Mouse (Mus musculus) CH12.LX (cell line): Measurements from ENCODE around the gene Harbi1. TPM values are rescaled to one million over a fixed set of nuclear protein-coding genes. Genes with fewer than 3 reads are reported as not detected.

Experiments
- DNase-seq: peaks from one replicate; pipeline ENCODE4 v3.0.0-alpha.2; 2013; ENCODE audit errors: extremely low read depth
- H3K27ac ChIP-seq: 2 replicates; pipeline ENCODE4 v1.5.1; 2012; ENCODE audit warnings: low read depth, mild to moderate bottlenecking, control low read depth, moderate library complexity; ENCODE audit not compliant: insufficient read depth
- H3K27me3 ChIP-seq: replicated peaks from 2 replicates; pipeline ENCODE3; 2012; ENCODE audit warnings: inconsistent platforms
- H3K36me3 ChIP-seq, 2 experiments: replicated peaks in 1 of 2; 2 replicates each; pipeline versions ENCODE3 to v1.6.1; 2012; ENCODE audit warnings: inconsistent platforms in 1 of 2, low read length in 1 of 2, mild to moderate bottlenecking in 1 of 2, mixed read lengths in 1 of 2, moderate library complexity in 1 of 2; ENCODE audit not compliant: control insufficient read depth in 1 of 2, insufficient read depth in 1 of 2
- H3K4me1 ChIP-seq, 2 experiments: 2 replicates each; pipeline ENCODE4 v1.6.1; 2012; ENCODE audit warnings: inconsistent platforms in 1 of 2, moderate library complexity in 1 of 2; ENCODE audit not compliant: insufficient read depth in 2 of 2, control insufficient read depth in 1 of 2
- H3K4me2 ChIP-seq: 2 replicates; pipeline ENCODE4 v1.6.1; 2012; ENCODE audit warnings: low read depth, mild to moderate bottlenecking, control low read depth; ENCODE audit not compliant: poor library complexity, insufficient read depth, severe bottlenecking
- H3K4me3 ChIP-seq, 3 experiments: fragments of 150-350 bp in 1 of 3; sonication (generic) in 1 of 3; replicated peaks in 1 of 3; 2 replicates each; pipeline versions ENCODE3 to v1.5.1; 2011 to 2012; ENCODE audit warnings: low read depth in 2 of 3, low read length in 2 of 3, mild to moderate bottlenecking in 2 of 3, moderate library complexity in 2 of 3, control low read depth in 1 of 3, improper control_type of control experiment in 1 of 3, inconsistent platforms in 1 of 3, mixed read lengths in 1 of 3; ENCODE audit not compliant: poor library complexity in 1 of 3
- H3K79me2 ChIP-seq: replicated peaks from 2 replicates; pipeline ENCODE4 v1.6.1; 2012; ENCODE audit warnings: mild to moderate bottlenecking, moderate library complexity; ENCODE audit not compliant: control insufficient read depth, poor library complexity, insufficient read depth, severe bottlenecking; ENCODE audit errors: extremely low read depth
- H3K9ac ChIP-seq: 2 replicates; pipeline ENCODE4 v1.6.1; 2012; ENCODE audit warnings: low read depth, mild to moderate bottlenecking, control low read depth, moderate library complexity; ENCODE audit not compliant: insufficient read depth
- H3K9me3 ChIP-seq: replicated peaks from 2 replicates; pipeline ENCODE3; 2012; ENCODE audit warnings: low read length, inconsistent platforms, mixed read lengths
- BHLHE40 ChIP-seq: IDR thresholded peaks from 2 replicates; pipeline ENCODE4 v1.6.1; 2011; ENCODE audit warnings: mild to moderate bottlenecking, low read depth, low read length, improper control_type of control experiment
- EP300 ChIP-seq: IDR thresholded peaks from 2 replicates; pipeline ENCODE4 v1.6.1; 2011; ENCODE audit warnings: low read length, improper control_type of control experiment
- GABPA ChIP-seq: IDR thresholded peaks from 2 replicates; pipeline ENCODE4 v1.6.1; 2012; ENCODE audit warnings: low read depth, low read length, improper control_type of control experiment, inconsistent platforms; ENCODE audit not compliant: insufficient replicate concordance
- HCFC1 ChIP-seq: IDR thresholded peaks from 2 replicates; pipeline ENCODE4 v1.6.1; 2012; ENCODE audit warnings: low read depth, mild to moderate bottlenecking, inconsistent platforms, low read length, improper control_type of control experiment
- JUND ChIP-seq: conservative IDR thresholded peaks from 2 replicates; pipeline ENCODE4 v1.6.1; 2011; ENCODE audit warnings: low read depth, low read length, improper control_type of control experiment
- KAT2A ChIP-seq: IDR thresholded peaks from 2 replicates; pipeline ENCODE4 v1.6.1; 2012; ENCODE audit warnings: low read length, improper control_type of control experiment, inconsistent platforms; ENCODE audit not compliant: insufficient replicate concordance
- MAFK ChIP-seq: IDR thresholded peaks from 2 replicates; pipeline ENCODE4 v1.6.1; 2011; ENCODE audit warnings: low read length, improper control_type of control experiment; ENCODE audit not compliant: insufficient replicate concordance
- MAX ChIP-seq: IDR thresholded peaks from 2 replicates; pipeline ENCODE4 v1.6.1; 2011; ENCODE audit warnings: low read length, improper control_type of control experiment
- MAZ ChIP-seq: IDR thresholded peaks from 2 replicates; pipeline ENCODE4 v1.6.1; 2012; ENCODE audit warnings: low read depth, mild to moderate bottlenecking, inconsistent platforms, low read length, improper control_type of control experiment, moderate library complexity
- MEF2A ChIP-seq: IDR thresholded peaks from 2 replicates; pipeline ENCODE4 v1.6.1; 2014; ENCODE audit warnings: low read depth, mild to moderate bottlenecking, inconsistent platforms, low read length, improper control_type of control experiment, borderline replicate concordance
- NELFE ChIP-seq: IDR thresholded peaks from 2 replicates; pipeline ENCODE4 v1.6.1; 2011; ENCODE audit warnings: low read depth, low read length, improper control_type of control experiment
- NRF1 ChIP-seq: IDR thresholded peaks from 2 replicates; pipeline ENCODE4 v1.6.1; 2014; ENCODE audit warnings: low read depth, mild to moderate bottlenecking, inconsistent platforms, low read length, improper control_type of control experiment, moderate library complexity
- PAX5 ChIP-seq: IDR thresholded peaks from 2 replicates; pipeline ENCODE4 v1.6.1; 2012; ENCODE audit warnings: low read length, inconsistent platforms, mixed read lengths
- POLR2A ChIP-seq: IDR thresholded peaks from 2 replicates; pipeline ENCODE4 v1.6.1; 2011; ENCODE audit warnings: low read depth, mild to moderate bottlenecking, improper control_type of control experiment, low read length
- RCOR1 ChIP-seq: conservative IDR thresholded peaks from 2 replicates; pipeline ENCODE4 v1.6.1; 2012; ENCODE audit warnings: low read depth, mild to moderate bottlenecking, inconsistent platforms, low read length, improper control_type of control experiment
- SMC3 ChIP-seq: IDR thresholded peaks from 2 replicates; pipeline ENCODE4 v1.6.1; 2011; ENCODE audit warnings: low read depth, low read length, improper control_type of control experiment
- TBP ChIP-seq: conservative IDR thresholded peaks from 2 replicates; pipeline ENCODE4 v1.6.1; 2011; ENCODE audit warnings: low read depth, low read length, improper control_type of control experiment
- UBTF ChIP-seq: IDR thresholded peaks from 2 replicates; pipeline ENCODE4 v1.6.1; 2012; ENCODE audit warnings: low read depth, mild to moderate bottlenecking, inconsistent platforms, low read length, improper control_type of control experiment, moderate library complexity
- ZMIZ1 ChIP-seq: IDR thresholded peaks from 2 replicates; pipeline ENCODE4 v1.6.1; 2012; ENCODE audit warnings: low read depth, mild to moderate bottlenecking, inconsistent platforms, low read length, improper control_type of control experiment
- ZNF384 ChIP-seq: IDR thresholded peaks from 2 replicates; pipeline ENCODE4 v1.6.1; 2012; ENCODE audit warnings: low read depth, low read length, improper control_type of control experiment, inconsistent platforms
- dilution Hi-C: fragments of 300-500 bp; cut with MboI; formaldehyde crosslinking; loops from 2 replicates; pipeline ENCODE4 v1.14.3; 2020; ENCODE audit warnings: low sequenced_read_pairs; ENCODE audit not compliant: extremely low pct_unique_long_range_greater_than_20kb, extremely low pct_ligation_motif_present
- in situ Hi-C: fragments of 300-500 bp; cut with MboI; formaldehyde crosslinking; loops from 3 replicates; pipeline ENCODE4 v1.14.3; 2019; ENCODE audit warnings: low sequenced_read_pairs, low pct_ligation_motif_present, low pct_unique_long_range_greater_than_20kb, mixed read lengths
- polyA plus RNA-seq: library from polyadenylated mRNA; unstranded; fragments of >175 nt; gene quantifications from 2 replicates; pipeline ENCODE4 v1.2.1, GENCODE M21; 2012; ENCODE audit warnings: low read depth; ENCODE audit not compliant: insufficient read length
- total RNA-seq, 2 experiments: library from RNA; depleted of rRNA; stranded (reverse); fragments of 300-350 nt in 1 of 2; fragments of >200 nt in 1 of 2; gene quantifications; 2 replicates each; pipeline ENCODE4 v1.2.3; 2012 to 2014

Gene Harbi1
- total and polyA plus RNA-seq, 3 experiments = 8.1 to 18.8 (median 13.3) TPM

DNA sequence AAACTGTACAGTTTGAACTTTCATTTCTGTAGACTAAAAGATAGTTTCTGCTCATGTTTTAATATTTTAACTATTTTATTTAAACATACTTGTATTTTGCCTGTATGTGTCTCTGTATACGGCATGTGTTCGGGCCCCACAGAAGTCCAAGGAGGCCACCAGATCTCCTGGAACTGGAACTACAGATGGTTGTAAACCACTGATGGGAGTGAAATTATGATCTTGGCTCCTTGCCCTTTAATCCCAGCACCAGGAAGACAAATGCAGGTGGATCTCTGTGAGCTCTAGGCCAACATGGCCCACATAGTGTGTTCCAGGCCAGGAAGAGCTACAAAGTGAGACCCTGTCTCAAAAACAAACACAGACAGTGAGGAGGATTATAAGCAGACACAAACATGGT, 9.3 kb upstream of the Harbi1 start:
- Histone ChIP-seq H3K4me3 (no peak overlapping the region), H3K4me1 (no peaks in the 10 kb centered on the region), H3K27ac (no peak overlapping the region), H3K36me3 (peaks cover 0 to 4% of the 10 kb centered on the region in 2 experiments), H3K9me3 (no peaks in the 10 kb centered on the region), H3K79me2 (no peaks in the 10 kb centered on the region), H3K27me3 (no peaks in the 10 kb centered on the region), H3K4me2 (no peak overlapping the region), H3K9ac (no peak overlapping the region)
- dilution Hi-C loops = no loop called here
- no peak for TF ChIP-seq UBTF
- no peak for TF ChIP-seq ZMIZ1
- TF ChIP-seq PAX5 = no peak
- no peak for TF ChIP-seq ZNF384
- no peak for TF ChIP-seq TBP
- no peak for TF ChIP-seq MAZ
- no peak for TF ChIP-seq RCOR1
- TF ChIP-seq MAX = no peak
- no peak for TF ChIP-seq SMC3
- TF ChIP-seq JUND = no peak
- TF ChIP-seq NRF1 = no peak
- no peak for TF ChIP-seq MAFK
- TF ChIP-seq MEF2A = no peak
- no peak for TF ChIP-seq KAT2A
- TF ChIP-seq NELFE = no peak
- in situ Hi-C loops = no loop called here
- DNase-seq = no peak

DNA sequence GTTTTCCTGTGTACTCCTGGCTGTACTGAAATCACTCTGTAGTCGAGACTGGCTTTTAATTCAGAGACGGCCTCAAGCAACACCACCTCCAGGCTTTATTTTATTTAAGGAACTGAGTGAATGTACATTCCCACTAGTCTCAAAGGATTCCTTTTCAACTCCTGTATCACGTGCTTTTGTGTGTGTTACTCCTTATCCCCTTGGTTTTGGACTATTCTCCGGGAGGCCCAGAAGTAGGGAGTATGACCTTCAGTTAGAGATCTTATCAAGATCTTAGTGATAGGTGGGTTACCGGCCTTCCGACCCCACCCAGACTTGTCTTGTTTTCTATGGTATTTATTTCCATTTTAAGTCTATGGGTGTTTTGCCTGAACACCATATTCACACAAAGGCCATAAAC, 4.9 kb upstream of the Harbi1 start:
- H3K27me3 ChIP-seq = no peaks in the 10 kb centered on the region
- H3K79me2 ChIP-seq = peaks cover 12% of the 10 kb centered on the region
- DNase-seq = no peak
- TF ChIP-seq EP300 = no peak
- no peak for TF ChIP-seq BHLHE40
- TF ChIP-seq NELFE = no peak
- TF ChIP-seq POLR2A = no peak
- no peak for TF ChIP-seq UBTF
- no peak for TF ChIP-seq HCFC1
- no peak for TF ChIP-seq KAT2A
- TF ChIP-seq RCOR1 = no peak
- no peak for TF ChIP-seq GABPA
- TF ChIP-seq MEF2A = no peak
- TF ChIP-seq ZMIZ1 = no peak
- TF ChIP-seq PAX5 = no peak
- no peaks in the 10 kb centered on the region for H3K9me3 ChIP-seq
- dilution Hi-C loops = no loop called here
- H3K4me3 ChIP-seq = no peak overlapping the region
- H3K4me2 ChIP-seq = no peak overlapping the region
- no peak overlapping the region for H3K27ac ChIP-seq
- H3K36me3 ChIP-seq = peaks cover 0 to 4% of the 10 kb centered on the region in 2 experiments
- no peak overlapping the region for H3K9ac ChIP-seq
- in situ Hi-C loops = no loop called here
- peaks cover 2 to 9% of the 10 kb centered on the region in 2 experiments; a peak in 3 of 4 replicates for H3K4me1 ChIP-seq
